Mouse (Mus musculus) macrophage (primary cell): ENCODE measurements around the gene Palm. TPM values are rescaled to one million over a fixed set of nuclear protein-coding genes. Genes with fewer than 3 reads are reported as not detected.

ENCODE experiments used
- H3K27ac ChIP-seq: fragments of 350-480 bp; formaldehyde crosslinking; 2 replicates; pipeline ENCODE4 v1.9.0; 2021
- H3K36me3 ChIP-seq: fragments of 350-480 bp; formaldehyde crosslinking; 2 replicates; pipeline ENCODE4 v1.9.0; 2021; ENCODE audit errors: inconsistent target
- H3K4me3 ChIP-seq: fragments of 350-480 bp; formaldehyde crosslinking; 2 replicates; pipeline ENCODE4 v1.9.0; 2021; ENCODE audit errors: inconsistent target
- H3K79me2 ChIP-seq: fragments of 350-480 bp; formaldehyde crosslinking; 2 replicates; pipeline ENCODE4 v1.9.0; 2021; ENCODE audit errors: inconsistent target
- WGBS: methylation state at CpG from one replicate; pipeline ENCODE4 v1.1.7; 2026; ENCODE audit warnings: inconsistent platforms; ENCODE audit not compliant: missing documents; 5-methylcytosine and 5-hydroxymethylcytosine counted together
- polyA plus RNA-seq: library from polyadenylated mRNA; stranded (reverse); fragments of 250-400 nt; gene quantifications from 3 replicates; pipeline ENCODE4 v1.2.4, GENCODE M21; 2018; ENCODE audit warnings: inconsistent platforms

Gene Palm
- polyA plus RNA-seq, 1 experiment from 2014 or later = 1.3 TPM

DNA sequence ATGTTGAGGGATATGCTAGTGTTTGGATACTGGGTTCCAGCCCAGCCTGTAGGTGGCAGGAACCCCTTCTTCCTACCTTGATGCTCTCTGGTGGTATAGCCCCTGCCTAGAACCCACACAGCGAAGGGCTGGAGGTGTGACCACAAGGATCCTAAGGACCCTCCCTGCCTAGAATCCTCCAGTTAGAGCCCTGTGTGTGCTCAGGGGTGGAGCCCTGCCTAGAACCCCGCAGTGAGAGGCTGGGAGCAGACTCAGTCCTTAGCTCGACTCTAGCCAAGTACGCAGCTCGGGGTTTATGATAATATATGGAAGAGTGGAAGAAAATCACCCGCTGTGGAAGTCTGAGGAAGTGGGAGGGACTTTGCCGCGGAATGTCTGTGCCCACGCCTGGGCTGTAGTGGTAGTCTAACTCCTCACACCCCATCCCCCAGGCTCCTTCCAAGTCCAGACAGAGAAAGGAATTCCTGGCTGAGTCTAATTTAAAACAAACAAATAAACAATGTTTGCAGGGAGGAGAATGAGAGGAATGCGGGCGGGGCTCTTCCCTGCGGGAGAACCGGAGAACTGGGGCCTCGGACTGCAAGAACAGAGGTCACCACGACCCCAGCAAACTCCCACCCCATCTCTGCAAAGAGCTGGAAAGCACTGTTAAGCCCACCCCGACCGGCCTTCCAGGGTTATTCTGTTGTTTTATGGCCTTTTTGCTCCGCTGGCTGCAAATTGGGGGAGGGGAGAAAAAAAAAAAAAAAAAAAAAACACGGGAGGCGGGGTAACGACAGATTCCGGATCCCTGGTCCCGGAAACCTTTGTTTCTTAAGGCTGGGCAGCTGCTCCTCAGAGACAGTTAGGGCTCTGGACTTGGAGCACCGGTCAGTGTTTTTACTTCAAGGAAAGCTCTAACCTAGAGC, 47.5 kb downstream of the Palm start:
- Histone ChIP-seq H3K27ac (peak overlapping the region; percentile 62), H3K4me3 (peak overlapping the region; percentile 39), H3K79me2 (no peaks in the 10 kb centered on the region), H3K36me3 (no peaks in the 10 kb centered on the region)
- WGBS = 2% methylated on average over 20 of the region's 24 CpGs

DNA sequence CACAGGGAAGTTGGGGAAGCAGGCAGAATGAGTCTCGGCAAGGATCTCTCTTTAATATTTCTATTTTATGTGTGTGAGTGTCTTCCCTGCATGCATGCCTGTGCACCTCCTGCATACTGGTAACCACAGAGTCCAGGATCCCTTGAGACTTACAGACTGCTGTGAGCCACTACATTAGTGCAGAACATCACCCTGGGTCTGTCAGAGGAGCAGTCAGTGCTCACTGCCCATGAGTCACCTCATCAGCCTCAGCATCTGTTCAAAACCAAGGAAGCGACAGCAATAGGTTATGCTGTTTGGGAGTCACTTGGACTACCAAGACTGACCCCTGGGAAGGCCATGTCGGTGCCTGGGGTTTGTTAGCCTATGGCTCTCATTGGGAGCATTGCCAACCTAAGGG, 49.0 kb downstream of the Palm start:
- Histone ChIP-seq H3K4me3 (no peak overlapping the region), H3K36me3 (no peaks in the 10 kb centered on the region)

DNA sequence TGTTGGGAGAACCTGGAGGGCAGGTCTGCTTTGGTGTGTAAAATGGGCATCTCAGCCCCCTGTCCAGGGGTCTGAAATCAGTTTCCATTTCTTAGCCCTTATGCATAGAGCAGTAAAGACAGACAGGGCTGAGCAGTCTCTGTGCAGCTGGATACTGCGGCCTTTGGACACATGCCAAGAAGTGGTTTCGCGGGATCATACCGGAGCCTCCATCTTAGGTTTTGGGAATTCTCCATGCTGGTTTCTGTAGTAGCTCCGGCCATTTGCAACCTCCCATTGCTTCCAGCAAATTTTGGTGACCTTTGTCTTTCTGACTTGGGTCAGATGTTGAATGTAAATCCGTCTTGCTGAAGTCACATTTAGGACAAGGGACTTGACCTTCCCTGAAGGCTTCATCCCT, 50.1 kb downstream of the Palm start:
- H3K36me3 ChIP-seq = no peaks in the 10 kb centered on the region
- no peaks in the 10 kb centered on the region for H3K79me2 ChIP-seq
- no peak overlapping the region for H3K27ac ChIP-seq
- H3K4me3 ChIP-seq = no peak overlapping the region
- WGBS = 97% methylated on average over 6 of the region's 6 CpGs

More for the DNA sequence above, 49.0 kb downstream of the Palm start:
- no peaks in the 10 kb centered on the region for H3K79me2 ChIP-seq
- WGBS = 86% methylated on average over 3 of the region's 3 CpGs
- no peak overlapping the region for H3K27ac ChIP-seq

DNA sequence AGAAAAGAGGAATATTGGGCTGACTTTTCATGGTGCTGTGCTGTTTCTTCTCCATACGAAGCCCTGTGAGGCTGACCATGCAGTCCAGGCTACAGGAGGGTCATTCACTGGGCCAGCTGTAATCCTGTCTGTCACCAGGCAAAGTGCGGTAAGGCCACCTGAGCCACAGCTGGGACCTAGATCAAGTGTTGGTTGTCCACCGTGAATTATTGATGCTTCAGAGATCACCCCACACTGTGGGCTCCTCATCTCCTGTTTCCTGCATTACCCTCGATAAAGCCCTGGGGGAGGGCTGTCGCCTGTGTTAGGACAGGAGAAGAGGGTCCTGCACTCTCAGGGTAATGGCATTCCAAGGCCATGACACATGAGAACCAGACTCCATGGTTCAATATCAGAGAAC, 53.2 kb downstream of the Palm start:
- Histone ChIP-seq H3K79me2 (no peaks in the 10 kb centered on the region), H3K27ac (no peak overlapping the region), H3K36me3 (no peaks in the 10 kb centered on the region), H3K4me3 (no peak overlapping the region)
- 81% methylated on average over 5 of the region's 5 CpGs for WGBS

DNA sequence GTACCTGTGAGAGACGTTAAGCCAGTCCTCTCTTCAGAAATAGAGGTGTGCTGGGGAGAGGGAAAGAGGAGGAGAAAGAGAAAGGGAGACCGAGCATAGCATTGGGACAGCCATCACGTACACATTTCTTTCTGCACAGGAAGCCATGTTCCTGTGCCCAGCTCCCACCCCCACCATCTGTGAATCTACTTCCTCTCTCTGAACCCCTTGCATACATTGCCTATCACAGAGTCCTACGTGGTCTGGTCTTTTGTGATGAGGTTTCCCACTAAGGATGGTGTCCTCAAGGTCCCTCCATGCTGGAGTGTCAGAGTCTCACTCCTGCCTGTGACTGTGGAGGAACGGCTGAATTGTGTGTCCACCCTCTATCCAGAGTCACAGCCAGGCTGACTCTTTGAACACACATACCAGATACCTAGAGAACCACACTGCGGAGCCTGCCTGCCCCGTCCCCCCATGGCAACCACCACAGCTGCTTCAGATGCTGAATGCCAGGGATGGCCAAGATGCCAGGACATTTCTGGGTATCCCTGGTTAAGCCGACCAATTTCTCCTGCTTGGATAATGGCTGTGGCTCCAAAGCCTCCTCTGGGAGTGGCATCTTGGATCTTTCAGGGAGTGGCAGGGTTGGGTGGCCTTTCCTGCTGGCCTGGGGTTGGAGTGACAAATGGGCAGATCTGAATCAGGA, 56.7 kb downstream of the Palm start:
- Histone ChIP-seq H3K4me3 (no peak overlapping the region), H3K27ac (0 out of 2 replicates have a peak overlapping the region, but pooled peaks have one; percentile 1), H3K79me2 (peaks cover under 1% of the 10 kb centered on the region; the same call in 1 of the 2 replicates), H3K36me3 (no peaks in the 10 kb centered on the region)
- 41% methylated on average over 8 of the region's 8 CpGs for WGBS

DNA sequence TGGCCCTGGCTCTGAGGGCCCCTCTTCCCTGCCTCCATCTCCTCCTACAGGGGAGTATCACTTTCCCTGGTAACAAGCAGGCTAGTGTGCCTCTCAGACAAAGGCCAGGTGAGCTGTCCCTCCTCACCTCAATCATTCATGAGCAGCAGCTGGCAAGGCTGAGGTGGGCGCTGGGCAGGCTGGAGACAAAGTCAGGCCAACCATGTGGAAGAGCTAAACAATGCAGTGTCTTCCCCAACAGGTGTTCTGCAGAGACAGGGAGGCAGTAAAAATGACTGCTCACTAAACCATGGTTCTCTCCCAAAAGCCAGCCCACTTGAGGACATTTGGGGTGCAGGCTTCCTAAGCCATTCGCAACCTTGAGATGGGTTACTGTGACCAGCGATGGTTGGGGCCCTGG, 58.3 kb downstream of the Palm start:
- no peak overlapping the region for H3K4me3 ChIP-seq

DNA sequence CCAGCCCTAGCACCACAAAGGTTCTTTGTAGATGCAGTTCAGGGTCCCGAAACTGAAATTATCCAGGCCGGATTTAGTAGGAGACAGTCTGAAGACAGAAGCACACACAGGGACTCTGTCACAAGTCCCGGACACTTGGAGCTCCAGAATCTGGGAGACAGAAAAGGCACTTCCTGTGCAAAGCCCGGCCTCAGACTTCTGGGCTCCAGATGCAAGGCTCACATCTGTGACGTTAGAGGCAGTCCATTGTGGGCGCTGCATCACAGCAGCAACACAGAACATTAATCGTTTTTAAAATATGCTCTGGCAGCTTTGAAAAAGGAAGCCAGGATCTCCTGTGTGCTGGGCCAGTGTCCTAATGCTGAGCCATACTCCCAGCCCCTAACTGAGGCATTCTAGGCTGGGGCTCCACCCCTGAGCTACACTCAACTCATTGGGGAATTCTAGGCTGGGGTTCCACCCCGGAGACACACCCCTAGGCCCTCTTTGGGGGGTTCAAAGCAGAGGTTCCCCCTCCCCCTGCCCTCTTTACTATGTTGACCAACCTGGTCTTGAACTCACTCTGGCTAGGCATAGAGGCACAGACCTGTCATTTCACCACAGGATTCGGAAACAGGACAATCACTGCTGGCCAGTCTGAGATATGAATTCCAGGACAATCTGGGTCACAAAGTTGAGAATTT, 58.9 kb downstream of the Palm start:
- Histone ChIP-seq H3K4me3 (peak overlapping the region; percentile 54; the same call in 1 of the 2 replicates), H3K36me3 (no peaks in the 10 kb centered on the region), H3K27ac (peak overlapping the region; percentile 95), H3K79me2 (peaks cover 22% of the 10 kb centered on the region)
- 42% methylated on average over 9 of the region's 9 CpGs for WGBS

More for the DNA sequence above, 58.3 kb downstream of the Palm start:
- Histone ChIP-seq H3K27ac (peak overlapping the region; percentile 95), H3K79me2 (peaks cover 16% of the 10 kb centered on the region), H3K36me3 (no peaks in the 10 kb centered on the region)
- 66% methylated on average over 2 of the region's 3 CpGs for WGBS

DNA sequence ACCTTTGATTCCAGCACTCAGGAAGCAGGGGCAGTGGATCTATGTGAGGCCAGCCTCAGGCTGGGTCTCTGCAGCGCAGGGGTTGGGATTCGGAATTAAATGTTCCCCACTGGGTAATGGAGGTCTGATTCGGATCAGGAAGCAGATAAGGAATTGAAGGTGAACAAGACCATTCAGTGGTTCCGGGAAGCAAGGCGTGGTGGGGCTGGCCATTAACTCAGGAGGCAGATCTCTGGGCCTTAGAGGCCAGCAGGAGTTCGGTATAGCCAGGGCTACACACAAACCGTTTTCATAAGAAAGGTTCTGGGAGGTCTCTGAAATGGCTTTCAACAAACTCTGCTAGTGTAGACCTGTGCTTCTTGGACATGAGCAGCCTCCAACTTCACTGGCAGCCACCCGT, 59.5 kb downstream of the Palm start:
- peak overlapping the region; percentile 54 for H3K4me3 ChIP-seq
- WGBS = 48% methylated on average over 8 of the region's 8 CpGs
- H3K36me3 ChIP-seq = no peaks in the 10 kb centered on the region

DNA sequence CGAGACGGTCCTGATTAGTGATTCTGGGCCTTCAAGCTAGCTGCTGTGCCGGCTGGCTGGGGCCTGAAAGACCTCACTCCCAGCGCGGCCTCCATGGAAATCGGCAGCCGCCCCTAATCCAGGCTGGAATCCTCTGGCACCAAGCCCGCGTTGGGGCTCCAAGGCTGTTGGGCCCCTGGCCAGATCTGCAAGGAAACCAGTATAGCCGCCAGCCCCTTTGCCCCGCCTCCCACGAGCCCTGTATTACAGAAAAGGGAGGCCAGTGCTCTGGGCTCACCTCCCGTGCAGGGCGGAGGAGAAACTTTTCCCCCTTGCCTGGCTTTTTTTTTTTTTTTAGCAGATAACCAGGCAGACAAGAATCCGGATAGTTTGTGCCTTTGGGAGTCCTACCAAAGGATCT, 60.0 kb downstream of the Palm start:
- Histone ChIP-seq H3K36me3 (no peaks in the 10 kb centered on the region), H3K79me2 (peaks cover 33% of the 10 kb centered on the region), H3K27ac (peak overlapping the region; percentile 95), H3K4me3 (peak overlapping the region; percentile 54)
- WGBS = 2% methylated on average over 14 of the region's 15 CpGs

More for the DNA sequence above, 59.5 kb downstream of the Palm start:
- Histone ChIP-seq H3K79me2 (peaks cover 28% of the 10 kb centered on the region), H3K27ac (peak overlapping the region; percentile 95)

DNA sequence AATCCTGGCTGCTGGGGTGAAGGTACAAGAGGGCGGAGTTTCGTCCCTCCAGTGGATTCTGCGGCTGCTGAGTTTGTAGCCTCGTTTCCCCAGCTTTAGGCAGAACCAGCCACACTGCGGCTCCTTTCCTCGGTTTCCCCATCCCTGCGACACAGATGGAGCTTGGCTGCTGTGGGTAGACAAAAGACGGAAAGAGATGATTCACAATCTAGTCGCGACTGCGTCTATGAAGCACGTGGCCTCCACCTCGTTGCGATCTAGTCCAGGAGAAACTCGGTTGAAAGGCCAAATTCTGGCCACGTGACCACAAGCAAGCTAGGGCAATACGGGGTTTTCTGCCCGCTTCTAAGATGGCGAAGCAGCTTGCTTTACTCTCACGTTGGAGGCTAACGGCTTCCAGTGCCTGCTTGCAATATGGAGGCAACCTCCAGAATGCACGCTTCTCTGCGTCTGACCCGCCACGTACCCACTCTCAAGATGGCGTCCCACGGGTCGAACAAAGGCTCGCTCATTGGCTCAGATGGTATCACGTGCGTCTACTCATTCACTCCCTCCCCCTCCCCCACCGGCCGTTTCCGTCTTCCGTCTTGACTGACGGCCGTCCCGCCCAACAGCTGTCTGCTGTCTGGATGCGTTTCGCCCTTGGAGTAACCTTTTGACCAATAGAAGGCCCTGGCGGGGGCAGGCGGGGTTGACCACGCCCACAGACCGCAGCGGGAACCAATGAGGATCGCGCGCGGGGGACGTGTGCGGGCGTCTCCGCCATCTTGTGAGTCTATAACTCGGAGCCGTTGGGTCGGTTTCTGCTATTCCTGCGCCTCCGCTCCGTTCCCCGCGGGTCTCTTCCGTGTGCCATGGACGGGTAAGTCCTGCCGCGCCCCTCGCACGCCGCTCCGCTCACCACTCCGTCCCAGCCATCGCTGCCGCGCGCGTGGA, 60.8 kb downstream of the Palm start, which contains the start of gene Ptbp1:
Gene Ptbp1 (plus strand): TSS at position 568 of the 936 bp plus-strand sequence.
- H3K36me3 ChIP-seq = peaks cover 5% of the 10 kb centered on the region; the same call in 1 of the 2 replicates
- under 1% methylated on average over 68 of the region's 75 CpGs for WGBS
- peak within 1 kb of the TSS; percentile 92 for H3K4me3 ChIP-seq
- peaks cover 41% of the 10 kb centered on the region for H3K79me2 ChIP-seq
- peak within 1 kb of the TSS; percentile 95 for H3K27ac ChIP-seq

DNA sequence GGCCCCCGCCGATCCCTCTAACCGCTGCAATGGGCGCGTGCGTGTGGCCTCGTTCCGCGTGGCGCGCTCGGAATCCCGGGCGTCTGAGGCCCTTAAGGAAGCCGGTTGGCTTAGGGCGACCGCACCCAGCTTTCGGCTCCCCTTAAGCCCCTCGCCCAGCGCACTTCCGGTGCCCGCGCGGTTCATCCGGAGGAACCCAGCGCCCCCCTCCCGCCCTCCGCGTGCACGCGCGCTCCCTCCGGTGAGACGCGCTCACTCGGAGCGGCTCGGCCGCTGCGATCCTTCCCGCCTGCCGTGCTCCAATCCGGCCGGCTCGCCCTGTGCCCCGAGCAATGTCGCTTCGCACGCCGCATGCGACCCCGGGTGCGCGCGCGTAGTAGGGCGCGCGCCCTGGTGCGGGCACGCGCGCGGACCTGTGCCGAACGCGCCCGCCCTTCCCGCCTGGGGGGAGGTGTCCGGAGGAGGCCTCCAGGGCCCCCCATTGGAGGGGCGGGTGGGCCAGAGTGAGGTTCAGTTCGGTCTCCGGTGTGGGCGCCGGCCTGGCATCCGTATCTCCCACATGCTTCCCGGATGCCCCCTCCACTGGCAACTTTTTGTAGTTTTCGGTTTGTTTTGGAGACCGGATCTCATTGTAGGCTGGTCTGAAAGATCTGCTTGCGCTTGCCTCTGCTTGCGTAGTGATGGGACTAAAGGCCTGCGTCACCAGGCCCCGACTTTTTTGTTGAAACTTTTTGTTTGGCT, 61.6 kb downstream of the Palm start:
- WGBS = under 1% methylated on average over 79 of the region's 83 CpGs
- peaks cover 14% of the 10 kb centered on the region for H3K36me3 ChIP-seq
- H3K27ac ChIP-seq = peak overlapping the region; percentile 73

DNA sequence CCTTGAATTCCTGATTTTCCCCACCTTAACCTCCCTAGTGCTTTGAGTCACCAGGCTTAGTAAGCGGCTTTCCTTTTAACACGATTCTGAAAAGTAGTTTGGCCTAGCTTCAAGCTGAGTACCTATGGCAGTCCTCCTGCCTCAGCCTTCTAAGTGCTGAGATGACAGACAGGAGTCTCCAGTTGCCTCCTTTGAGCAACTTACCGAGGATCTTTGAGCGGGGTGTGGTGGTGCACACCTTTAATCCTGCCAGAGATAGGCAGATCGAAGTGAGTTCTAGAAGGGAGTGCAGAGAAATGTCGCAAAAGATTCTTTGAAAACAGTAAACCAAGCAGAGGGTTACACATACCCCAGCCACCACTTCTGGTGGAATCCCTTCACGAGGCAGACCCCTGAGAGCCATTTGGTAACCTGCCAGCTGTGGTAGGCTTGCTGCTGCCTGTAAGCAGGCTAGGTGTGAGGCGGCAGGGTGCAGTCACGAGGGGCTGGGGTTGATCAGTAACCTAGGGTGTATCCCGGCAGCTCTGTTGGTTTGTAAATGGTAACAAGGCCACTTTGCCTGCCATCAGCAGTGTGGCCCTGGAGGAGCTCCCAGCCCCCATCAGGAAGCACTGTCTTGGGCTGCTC, 62.3 kb downstream of the Palm start:
- Histone ChIP-seq H3K79me2 (peaks cover 56% of the 10 kb centered on the region), H3K27ac (peak overlapping the region; percentile 73), H3K4me3 (peak overlapping the region; percentile 92), H3K36me3 (peaks cover 21% of the 10 kb centered on the region)
- WGBS = 1% methylated on average over 10 of the region's 10 CpGs

More for the DNA sequence above, 61.6 kb downstream of the Palm start:
- Histone ChIP-seq H3K79me2 (peaks cover 49% of the 10 kb centered on the region), H3K4me3 (peak overlapping the region; percentile 92)

DNA sequence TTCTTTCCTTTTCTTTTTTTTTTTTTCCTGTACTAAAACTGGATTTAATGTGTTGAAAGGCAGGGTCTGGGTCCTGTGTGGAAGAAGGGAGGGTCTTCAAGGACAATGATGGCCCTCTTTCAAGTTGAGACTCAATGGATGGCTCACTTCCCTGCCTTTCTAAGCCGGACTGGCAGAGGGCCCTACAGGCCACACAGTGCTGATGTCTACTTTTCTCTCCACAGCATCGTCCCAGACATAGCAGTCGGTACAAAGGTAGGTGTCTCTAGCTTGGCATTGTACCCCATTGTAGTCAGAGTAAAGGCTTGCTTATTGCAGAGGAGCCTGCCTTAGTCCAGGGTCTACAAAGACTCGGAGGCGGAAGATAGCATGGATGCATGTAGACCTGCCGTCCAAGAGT, 62.9 kb downstream of the Palm start:
- H3K79me2 ChIP-seq = peaks cover 62% of the 10 kb centered on the region
- peak overlapping the region; percentile 73 for H3K27ac ChIP-seq
- peaks cover 27% of the 10 kb centered on the region for H3K36me3 ChIP-seq
- WGBS = 5% methylated on average over 6 of the region's 6 CpGs
- peak overlapping the region; percentile 92 for H3K4me3 ChIP-seq
